Mouse (Mus musculus): ENCODE data around the gene Wfdc2.

Wfdc2 gene

GRCm38 (mm10) chr2:164562391-164563188 lies at the start of gene Wfdc2:
Wfdc2 (plus strand) TSS chr2:164562413.
- DNase-seq (ENCODE audit: inconsistent age in 2 of 2, low spot score in 1 of 2): no peak

GRCm38 (mm10) chr2:164513389-164513788 lies 48.8 kb upstream of the Wfdc2 start:
- peak; percentile 65 to 83 for DNase-seq (ENCODE audit: inconsistent age in 2 of 2, low spot score in 1 of 2)

GRCm38 (mm10) chr2:164514916-164515315 lies 47.3 kb upstream of the Wfdc2 start:
- DNase-seq (ENCODE audit: inconsistent age in 2 of 2, low spot score in 1 of 2): no peak

- no peak for DNase-seq (ENCODE audit: inconsistent age in 2 of 2, low spot score in 1 of 2)
Measured at GRCm38 (mm10) chr2:164515897-164516296, 46.3 kb upstream of the Wfdc2 start.

- DNase-seq (ENCODE audit: inconsistent age in 2 of 2, low spot score in 1 of 2): no peak
Measured at GRCm38 (mm10) chr2:164516592-164516991, 45.6 kb upstream of the Wfdc2 start.

- peak; percentile 61 to 89 for DNase-seq (ENCODE audit: inconsistent age in 2 of 2, low spot score in 1 of 2)
Measured at GRCm38 (mm10) chr2:164517485-164518221, 44.6 kb upstream of the Wfdc2 start.

- no peak for DNase-seq (ENCODE audit: inconsistent age in 2 of 2, low spot score in 1 of 2)
Measured at GRCm38 (mm10) chr2:164518266-164519170, 43.7 kb upstream of the Wfdc2 start.

- no peak for DNase-seq (ENCODE audit: inconsistent age in 2 of 2, low spot score in 1 of 2)
Measured at GRCm38 (mm10) chr2:164519171-164519526, 43.1 kb upstream of the Wfdc2 start.

GRCm38 (mm10) chr2:164520782-164521181 lies 41.4 kb upstream of the Wfdc2 start:
- peak; percentile 53 to 85 for DNase-seq (ENCODE audit: inconsistent age in 2 of 2, low spot score in 1 of 2)

GRCm38 (mm10) chr2:164521841-164522240 lies 40.4 kb upstream of the Wfdc2 start:
- DNase-seq (ENCODE audit: inconsistent age in 2 of 2, low spot score in 1 of 2): no peak

- no peak for DNase-seq (ENCODE audit: inconsistent age in 2 of 2, low spot score in 1 of 2)
Measured at GRCm38 (mm10) chr2:164522280-164522679, 39.9 kb upstream of the Wfdc2 start.

- DNase-seq (ENCODE audit: inconsistent age in 2 of 2, low spot score in 1 of 2): no peak
Measured at GRCm38 (mm10) chr2:164523301-164523773, 38.9 kb upstream of the Wfdc2 start.

- no peak for DNase-seq (ENCODE audit: inconsistent age in 2 of 2, low spot score in 1 of 2)
Measured at GRCm38 (mm10) chr2:164528557-164528956, 33.7 kb upstream of the Wfdc2 start.

- peak; percentile 55 to 87 for DNase-seq (ENCODE audit: inconsistent age in 2 of 2, low spot score in 1 of 2)
Measured at GRCm38 (mm10) chr2:164531169-164531568, 31.0 kb upstream of the Wfdc2 start.

- DNase-seq (ENCODE audit: inconsistent age in 2 of 2, low spot score in 1 of 2): no peak
Measured at GRCm38 (mm10) chr2:164534315-164534714, 27.9 kb upstream of the Wfdc2 start.

- DNase-seq (ENCODE audit: inconsistent age in 2 of 2, low spot score in 1 of 2): no peak
Measured at GRCm38 (mm10) chr2:164537003-164537402, 25.2 kb upstream of the Wfdc2 start.

GRCm38 (mm10) chr2:164540652-164541427 lies 21.4 kb upstream of the Wfdc2 start:
- no peak for DNase-seq (ENCODE audit: inconsistent age in 2 of 2, low spot score in 1 of 2)

- no peak for DNase-seq (ENCODE audit: inconsistent age in 2 of 2, low spot score in 1 of 2)
Measured at GRCm38 (mm10) chr2:164542132-164542531, 20.1 kb upstream of the Wfdc2 start.

- no peak for DNase-seq (ENCODE audit: inconsistent age in 2 of 2, low spot score in 1 of 2)
Measured at GRCm38 (mm10) chr2:164542598-164542997, 19.6 kb upstream of the Wfdc2 start.

GRCm38 (mm10) chr2:164543745-164544144 lies 18.5 kb upstream of the Wfdc2 start:
- DNase-seq (ENCODE audit: inconsistent age in 2 of 2, low spot score in 1 of 2): no peak
